Mouse (Mus musculus): ENCODE results near the gene Oaz2. TPM values are rescaled to one million over a fixed set of nuclear protein-coding genes. Genes with fewer than 3 reads are reported as not detected.
"Not testable (repeated sequence)": the region's sequence is repeated elsewhere in the genome, so short reads cannot be mapped to it uniquely, and the experiment has no call there.

The Oaz2 gene
- polyA plus RNA-seq, 1 experiment from 2014 or later = 197 TPM

- DNase-seq (ENCODE audit: low read depth, low spot score) = no peak
- in situ Hi-C loops (cut with MboI; ENCODE audit: low pct_unique_long_range_greater_than_20kb) = no loop called here
- no peak for TF ChIP-seq CTCF (IDR thresholded peaks at IDR 0.05)
- no peak for ATAC-seq
- ChIA-PET CTCF (interaction anchor here (0.7 to 2.1 kb wide), 5 partner anchors 9 to 144 kb away, joined by 3 to 12 read pairs (median 3); no protein-coding TSS in a partner anchor), POLR2A (interaction anchor here (0.5 kb wide), 1 partner anchor 222 kb away, joined by 3 read pairs; no protein-coding TSS in a partner anchor)
- H3K27me3 ChIP-seq = no peaks in the 10 kb centered on the region
These were observed 16.9 kb downstream of the Oaz2 start for GRCm38 (mm10) chr9:65684704-65685103.

DNA sequence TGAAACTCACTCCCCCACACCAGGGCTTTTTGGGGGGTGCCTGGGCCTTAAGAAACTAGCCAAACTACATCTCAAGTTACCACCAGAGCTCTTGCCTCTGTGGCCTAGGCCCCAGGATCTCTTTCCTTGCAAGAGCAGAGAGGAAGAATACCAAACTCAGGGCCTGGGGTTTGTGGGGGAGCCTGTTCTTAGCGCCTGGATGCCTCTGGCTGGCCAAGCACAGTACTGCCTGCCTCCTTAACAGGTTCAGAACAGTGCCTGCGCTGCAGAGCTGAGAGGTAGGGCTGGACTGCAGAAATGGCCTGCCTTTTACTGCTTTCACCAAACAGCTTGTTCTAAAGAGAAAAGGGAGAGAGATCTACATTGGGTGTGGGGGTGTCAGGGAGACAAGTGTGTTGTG lies 22.1 kb downstream of the Oaz2 start:
- DNase-seq (ENCODE audit: low read depth, low spot score); POLR2A ChIA-PET; in situ Hi-C loops (cut with MboI; ENCODE audit: low pct_unique_long_range_greater_than_20kb); CTCF ChIA-PET; H3K27me3 ChIP-seq: not testable (repeated sequence)
- ATAC-seq = peak; percentile 21

GRCm38 (mm10) chr9:65692466-65692865 lies 24.7 kb downstream of the Oaz2 start:
- no peaks in the 10 kb centered on the region for H3K27me3 ChIP-seq
- ATAC-seq = no peak
- no peak for DNase-seq (ENCODE audit: low read depth, low spot score)
- in situ Hi-C loops (cut with MboI; ENCODE audit: low pct_unique_long_range_greater_than_20kb) = no loop called here
- POLR2A ChIA-PET = no interaction called here
- CTCF ChIA-PET = interaction anchor here (1.0 to 1.9 kb wide), 2 partner anchors 87 to 136 kb away, joined by 3 to 7 read pairs; no protein-coding TSS in a partner anchor
- TF ChIP-seq CTCF (IDR thresholded peaks at IDR 0.05) = no peak

DNA sequence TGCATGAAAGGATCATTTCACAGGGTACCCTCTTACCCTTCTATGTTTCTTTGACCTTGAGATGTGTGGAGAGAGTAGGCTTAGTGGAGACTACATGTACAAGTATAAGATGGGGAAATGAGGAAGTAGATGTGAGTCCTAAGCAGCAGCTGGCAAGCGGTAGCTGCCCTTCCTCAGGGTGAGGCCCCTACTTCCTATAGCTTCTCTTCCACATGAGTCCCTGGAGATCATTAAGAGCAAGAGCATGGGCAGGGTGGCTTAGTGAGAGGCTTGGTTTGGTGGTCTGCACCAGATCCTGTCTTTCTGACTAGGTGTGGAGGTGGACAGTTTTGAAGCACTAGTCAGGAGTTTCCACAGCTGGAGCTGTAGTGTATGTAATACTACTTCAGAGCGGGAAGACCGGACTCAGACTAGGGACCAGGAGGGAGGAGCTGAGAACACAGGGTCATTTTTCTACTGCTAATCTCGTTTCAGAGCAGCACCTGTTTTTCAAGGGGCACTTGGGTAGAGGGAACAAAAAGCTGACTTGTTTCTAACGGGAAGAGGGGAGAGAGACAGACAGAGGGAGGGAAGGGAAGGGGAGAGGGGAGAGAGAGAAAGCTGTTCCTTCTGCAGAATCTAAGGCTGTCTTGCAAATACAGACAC lies 25.3 kb downstream of the Oaz2 start:
- ChIA-PET CTCF (interaction anchor here (1.4 to 1.9 kb wide), 2 partner anchors 8 to 87 kb away, joined by 3 to 7 read pairs; no protein-coding TSS in a partner anchor), POLR2A (no interaction called here)
- no peak for TF ChIP-seq CTCF (IDR thresholded peaks at IDR 0.05)
- in situ Hi-C loops (cut with MboI; ENCODE audit: low pct_unique_long_range_greater_than_20kb) = no loop called here
- DNase-seq (ENCODE audit: low read depth, low spot score) (no peak), ATAC-seq (no peak)
- H3K27me3 ChIP-seq = no peaks in the 10 kb centered on the region

- in situ Hi-C loops (cut with MboI; ENCODE audit: low pct_unique_long_range_greater_than_20kb) = loop anchor here (5.0 kb wide), 1 partner anchor 157 kb away; no protein-coding TSS in a partner anchor
- DNase-seq (ENCODE audit: low read depth, low spot score) (no peak), ATAC-seq (no peak)
- no peaks in the 10 kb centered on the region for H3K27me3 ChIP-seq
- ChIA-PET POLR2A (interaction anchor here (0.5 kb wide), 1 partner anchor 71 kb away, joined by 4 read pairs; no protein-coding TSS in a partner anchor), CTCF (interaction anchor here (1.0 to 2.1 kb wide), 11 partner anchors 11 to 154 kb away, joined by 3 to 7 read pairs (median 4); no protein-coding TSS in a partner anchor)
- no peak for TF ChIP-seq CTCF (IDR thresholded peaks at IDR 0.05)
These were observed 27.8 kb downstream of the Oaz2 start for GRCm38 (mm10) chr9:65695646-65696045.

GRCm38 (mm10) chr9:65696337-65696736 lies 28.5 kb downstream of the Oaz2 start:
- no peak for ATAC-seq
- in situ Hi-C loops (cut with MboI; ENCODE audit: low pct_unique_long_range_greater_than_20kb) = loop anchor here (5.0 kb wide), 1 partner anchor 156 kb away; no protein-coding TSS in a partner anchor
- H3K27me3 ChIP-seq = no peaks in the 10 kb centered on the region
- ChIA-PET CTCF (interaction anchor here (1.0 to 2.1 kb wide), 9 partner anchors 12 to 149 kb away, joined by 3 to 7 read pairs (median 4); no protein-coding TSS in a partner anchor), POLR2A (no interaction called here)
- no peak for TF ChIP-seq CTCF (IDR thresholded peaks at IDR 0.05)
- no peak for DNase-seq (ENCODE audit: low read depth, low spot score)

DNA sequence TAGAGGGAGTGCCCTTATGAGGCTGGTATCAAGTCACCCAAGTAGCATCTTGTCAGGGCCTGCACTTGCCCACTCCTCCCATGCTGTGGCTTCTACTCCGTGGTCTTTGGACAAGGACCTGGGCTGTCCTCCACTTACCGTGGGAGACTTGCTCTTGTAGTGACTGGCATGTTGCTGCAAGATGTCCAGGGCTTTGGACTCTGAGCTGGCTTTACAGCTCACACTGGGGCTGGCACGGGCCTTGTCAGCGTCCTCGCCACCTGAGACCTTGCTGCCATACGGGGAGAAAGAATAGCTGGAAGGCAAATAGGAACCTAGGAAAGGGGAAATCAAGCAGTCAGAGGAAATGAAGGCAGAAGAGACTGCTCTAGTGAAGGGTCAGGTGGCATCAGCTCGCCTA lies 29.6 kb downstream of the Oaz2 start:
- CTCF ChIA-PET = no interaction called here
- ATAC-seq = no peak

GRCm38 (mm10) chr9:65697992-65698391 lies 30.2 kb downstream of the Oaz2 start:
- no peak for DNase-seq (ENCODE audit: low read depth, low spot score)

More for the DNA sequence above, 29.6 kb downstream of the Oaz2 start:
- H3K27me3 ChIP-seq = no peaks in the 10 kb centered on the region
- in situ Hi-C loops (cut with MboI; ENCODE audit: low pct_unique_long_range_greater_than_20kb) = loop anchor here (5.0 kb wide), 1 partner anchor 155 kb away; no protein-coding TSS in a partner anchor
- POLR2A ChIA-PET = no interaction called here
- DNase-seq (ENCODE audit: low read depth, low spot score) = no peak
- TF ChIP-seq CTCF (IDR thresholded peaks at IDR 0.05) = no peak

GRCm38 (mm10) chr9:65700504-65700903 lies 32.7 kb downstream of the Oaz2 start:
- ATAC-seq (no peak), DNase-seq (ENCODE audit: low read depth, low spot score) (no peak)
- no peaks in the 10 kb centered on the region for H3K27me3 ChIP-seq
- in situ Hi-C loops (cut with MboI; ENCODE audit: low pct_unique_long_range_greater_than_20kb) = no loop called here
- TF ChIP-seq CTCF (IDR thresholded peaks at IDR 0.05) = no peak
- POLR2A ChIA-PET = no interaction called here
- CTCF ChIA-PET = interaction anchor here (1.2 kb wide), 1 partner anchor 8 kb away, joined by 3 read pairs; no protein-coding TSS in a partner anchor

More at GRCm38 (mm10) chr9:65697992-65698391, 30.2 kb downstream of the Oaz2 start:
- ChIA-PET POLR2A (no interaction called here), CTCF (no interaction called here)
- no peak for TF ChIP-seq CTCF (IDR thresholded peaks at IDR 0.05)
- H3K27me3 ChIP-seq = no peaks in the 10 kb centered on the region
- ATAC-seq = no peak
- in situ Hi-C loops (cut with MboI; ENCODE audit: low pct_unique_long_range_greater_than_20kb) = loop anchor here (5.0 kb wide), 1 partner anchor 154 kb away; no protein-coding TSS in a partner anchor

GRCm38 (mm10) chr9:65702286-65702685 lies 34.5 kb downstream of the Oaz2 start:
- no peak for TF ChIP-seq CTCF (IDR thresholded peaks at IDR 0.05)
- DNase-seq (ENCODE audit: low read depth, low spot score) (no peak), ATAC-seq (no peak)
- in situ Hi-C loops (cut with MboI; ENCODE audit: low pct_unique_long_range_greater_than_20kb) = no loop called here
- no peaks in the 10 kb centered on the region for H3K27me3 ChIP-seq
- ChIA-PET POLR2A (no interaction called here), CTCF (interaction anchor here (0.9 kb wide), 1 partner anchor 38 kb away, joined by 3 read pairs; no protein-coding TSS in a partner anchor)

DNA sequence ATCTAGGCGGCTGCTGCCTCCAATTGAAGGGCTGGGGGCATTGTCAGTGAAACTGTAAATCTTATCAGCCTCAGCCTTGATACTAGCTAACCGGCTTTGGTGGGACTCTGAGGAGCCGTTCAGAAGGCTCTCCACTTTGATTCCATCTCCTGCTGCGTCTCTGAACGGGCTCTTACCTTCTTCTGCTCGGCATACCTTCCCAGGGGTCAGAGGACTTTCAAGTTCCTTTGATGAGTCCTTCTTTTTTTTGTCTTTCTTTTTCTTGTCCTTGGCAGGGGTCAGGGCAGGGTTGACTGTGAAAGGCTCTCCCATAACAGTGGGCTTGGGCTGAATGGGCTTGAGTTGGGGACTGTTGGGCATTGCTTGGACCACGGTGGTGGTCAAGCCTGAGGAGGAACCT lies 35.4 kb downstream of the Oaz2 start:
- POLR2A ChIA-PET = no interaction called here

More for the DNA sequence above, 35.4 kb downstream of the Oaz2 start:
- DNase-seq (ENCODE audit: low read depth, low spot score) = no peak
- no peaks in the 10 kb centered on the region for H3K27me3 ChIP-seq
- CTCF ChIA-PET = no interaction called here
- in situ Hi-C loops (cut with MboI; ENCODE audit: low pct_unique_long_range_greater_than_20kb) = no loop called here
- no peak for TF ChIP-seq CTCF (IDR thresholded peaks at IDR 0.05)
- no peak for ATAC-seq
